Mouse (Mus musculus) MEL (cell line): ENCODE measurements at regions not wholly inside any gene's neighbourhood (a gene's known extent, or its start where the extent isn't known, plus 50 kb on each side); places are given as distances from the start of the nearest gene placed in this dataset.

Source experiments
- DNase-seq: peaks from one replicate; pipeline ENCODE4 v3.0.0; 2011; ENCODE audit warnings: low read depth, low spot score
- H3K27ac ChIP-seq: 2 replicates; pipeline ENCODE4 v1.5.1; 2012; ENCODE audit warnings: low read depth, mild to moderate bottlenecking, control low read depth, low read length, moderate library complexity; ENCODE audit not compliant: control insufficient read depth
- H3K27me3 ChIP-seq, 2 experiments: fragments of 150-350 bp in 1 of 2; sonication (generic) in 1 of 2; 2 replicates each; pipeline ENCODE4 v1.6.1; 2012; ENCODE audit warnings: low read length in 2 of 2, mild to moderate bottlenecking in 2 of 2, improper control_type of control experiment in 1 of 2, moderate library complexity in 1 of 2; ENCODE audit not compliant: insufficient read depth in 2 of 2, control insufficient read depth in 1 of 2
- H3K36me3 ChIP-seq, 2 experiments: 2 replicates each; pipeline ENCODE4 v1.6.1; 2012 to 2014; ENCODE audit warnings: low read length in 2 of 2, improper control_type of control experiment in 1 of 2, inconsistent platforms in 1 of 2, mild to moderate bottlenecking in 1 of 2; ENCODE audit not compliant: insufficient read depth in 2 of 2, control insufficient read depth in 1 of 2
- H3K4me1 ChIP-seq, 2 experiments: fragments of 150-350 bp in 1 of 2; sonication (generic) in 1 of 2; 2 replicates each; pipeline ENCODE4 v1.6.1; 2012; ENCODE audit warnings: low read length in 2 of 2, improper control_type of control experiment in 1 of 2, mild to moderate bottlenecking in 1 of 2; ENCODE audit not compliant: insufficient read depth in 2 of 2, control insufficient read depth in 1 of 2
- H3K4me3 ChIP-seq, 2 experiments: fragments of 150-350 bp in 1 of 2; sonication (generic) in 1 of 2; 2 replicates each; pipeline ENCODE4 v1.5.1; 2012; ENCODE audit warnings: low read depth in 2 of 2, low read length in 2 of 2, mild to moderate bottlenecking in 2 of 2, moderate library complexity in 2 of 2, control low read depth in 1 of 2, improper control_type of control experiment in 1 of 2; ENCODE audit not compliant: control insufficient read depth in 1 of 2, insufficient read depth in 1 of 2
- H3K79me2 ChIP-seq: 2 replicates; pipeline ENCODE4 v1.6.1; 2012; ENCODE audit warnings: mild to moderate bottlenecking, low read length, moderate library complexity; ENCODE audit not compliant: control insufficient read depth, poor library complexity, insufficient read depth
- H3K9ac ChIP-seq: 2 replicates; pipeline ENCODE4 v1.6.1; 2012; ENCODE audit warnings: low read depth, mild to moderate bottlenecking, control low read depth, low read length, moderate library complexity; ENCODE audit not compliant: control insufficient read depth, poor library complexity, severe bottlenecking
- H3K9me3 ChIP-seq: fragments of 150-350 bp; sonication (generic); replicated peaks from 2 replicates; pipeline ENCODE4 v1.6.1; 2012; ENCODE audit warnings: mild to moderate bottlenecking, low read length, improper control_type of control experiment, moderate library complexity; ENCODE audit not compliant: insufficient read depth
- CHD1 ChIP-seq: IDR thresholded peaks from 2 replicates; pipeline ENCODE4 v1.6.1; 2012; ENCODE audit warnings: low read depth, mild to moderate bottlenecking, inconsistent platforms, low read length, improper control_type of control experiment
- CHD2 ChIP-seq: IDR thresholded peaks from 2 replicates; pipeline ENCODE4 v1.6.1; 2011; ENCODE audit warnings: low read length, improper control_type of control experiment
- CTCF ChIP-seq, 3 experiments: IDR thresholded peaks in 2 of 3; conservative IDR thresholded peaks in 1 of 3; 2 replicates each; pipeline ENCODE4 v1.5.1; 2011 to 2012; ENCODE audit warnings: low read length in 3 of 3, low read depth in 2 of 3, mild to moderate bottlenecking in 2 of 3, improper control_type of control experiment in 1 of 3, inconsistent platforms in 1 of 3, mixed read lengths in 1 of 3, moderate library complexity in 1 of 3; ENCODE audit not compliant: control insufficient read depth in 1 of 3, insufficient read depth in 1 of 3, poor library complexity in 1 of 3, severe bottlenecking in 1 of 3
- TAL1 ChIP-seq: IDR thresholded peaks from 2 replicates; pipeline ENCODE4 v1.6.1; 2012; ENCODE audit warnings: mild to moderate bottlenecking, inconsistent platforms, low read length, moderate library complexity, mixed read lengths
- TBP ChIP-seq: IDR thresholded peaks from 2 replicates; pipeline ENCODE4 v1.8.0; 2011; ENCODE audit warnings: low read depth, low read length, improper control_type of control experiment
- TCF12 ChIP-seq: IDR thresholded peaks from 2 replicates; pipeline ENCODE4 v1.6.1; 2014; ENCODE audit warnings: low read depth, mild to moderate bottlenecking, inconsistent platforms, low read length, improper control_type of control experiment, moderate library complexity
- UBTF ChIP-seq: IDR thresholded peaks from 2 replicates; pipeline ENCODE4 v1.6.1; 2012; ENCODE audit warnings: low read depth, mild to moderate bottlenecking, inconsistent platforms, low read length, improper control_type of control experiment, moderate library complexity, borderline replicate concordance; ENCODE audit not compliant: insufficient read depth
- USF2 ChIP-seq, 2 experiments: IDR thresholded peaks; 2 replicates each; pipeline ENCODE4 v1.6.1; 2011 to 2012; ENCODE audit warnings: improper control_type of control experiment in 2 of 2, low read length in 2 of 2, borderline replicate concordance in 1 of 2, inconsistent platforms in 1 of 2, low read depth in 1 of 2, mild to moderate bottlenecking in 1 of 2; ENCODE audit not compliant: insufficient read depth in 1 of 2

DNA sequence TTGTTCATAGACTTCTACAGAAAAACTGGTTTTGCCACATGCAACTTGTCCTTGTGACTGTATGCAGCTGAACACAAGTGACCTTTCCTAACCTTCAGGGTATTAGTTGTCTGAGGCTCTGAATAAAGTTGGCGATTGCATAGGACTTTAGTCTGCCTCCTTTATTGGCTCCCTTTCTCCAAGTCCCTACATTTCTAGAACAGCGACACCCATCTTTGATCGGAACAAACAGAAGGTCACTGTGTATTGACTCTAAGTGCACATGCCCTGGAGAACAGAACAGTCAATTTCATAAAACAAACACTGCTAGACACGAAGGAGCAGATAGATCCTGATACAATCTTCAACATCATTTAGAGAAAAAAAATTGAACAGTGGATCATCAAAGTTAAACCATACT is 60.2 kb upstream of the Rbms3 start:
- Histone ChIP-seq H3K79me2 (no peaks in the 10 kb centered on the region), H3K9me3 (no peaks in the 10 kb centered on the region), H3K9ac (no peak overlapping the region), H3K27ac (no peak overlapping the region), H3K36me3 (no peaks in the 10 kb centered on the region), H3K27me3 (no peaks in the 10 kb centered on the region), H3K4me3 (no peak overlapping the region), H3K4me1 (no peaks in the 10 kb centered on the region)
- DNase-seq: no peak
- TF ChIP-seq CHD2: no peak
- TF ChIP-seq TCF12: no peak
- TF ChIP-seq CHD1: no peak
- TF ChIP-seq CTCF (IDR thresholded peaks at IDR 0.05 in 2 of 3, conservative IDR thresholded peaks at IDR 0.05 in 1 of 3; ENCODE audit: control insufficient read depth in 1 of 3, insufficient read depth in 1 of 3, low read depth in 2 of 3, low read length in 3 of 3, poor library complexity in 1 of 3, severe bottlenecking in 1 of 3): no peak
- no peak for TF ChIP-seq TAL1
- no peak for TF ChIP-seq UBTF
- TF ChIP-seq USF2 (IDR thresholded peaks at IDR 0.05; ENCODE audit: borderline replicate concordance in 1 of 2, insufficient read depth in 1 of 2, low read depth in 1 of 2, low read length in 2 of 2): no peak
- no peak for TF ChIP-seq TBP
